Mouse (Mus musculus) monocyte, adult 2 months (primary cell): ENCODE measurements around the gene Prkca.

ENCODE experiments used
- DNase-seq, 2 experiments: peaks; one replicate each; pipeline ENCODE4 v3.0.0; 2022; ENCODE audit warnings: low spot score in 2 of 2, low read depth in 1 of 2

Prkca gene

GRCm38 (mm10) chr11:108077514-108077913 lies 266.2 kb downstream of the Prkca start:
- no peak for DNase-seq

- DNase-seq, result no peak
Measured at GRCm38 (mm10) chr11:108072606-108073243, 271.0 kb downstream of the Prkca start.

GRCm38 (mm10) chr11:108071230-108071629 lies 272.5 kb downstream of the Prkca start:
- DNase-seq, result no peak

GRCm38 (mm10) chr11:108070038-108070437 lies 273.7 kb downstream of the Prkca start:
- no peak for DNase-seq

- DNase-seq, result no peak
Measured at GRCm38 (mm10) chr11:108068430-108068829, 275.3 kb downstream of the Prkca start.

- DNase-seq, result no peak
Measured at GRCm38 (mm10) chr11:108067161-108067560, 276.6 kb downstream of the Prkca start.

- DNase-seq, result no peak
Measured at GRCm38 (mm10) chr11:108064401-108064800, 279.3 kb downstream of the Prkca start.

GRCm38 (mm10) chr11:108063096-108063495 lies 280.6 kb downstream of the Prkca start:
- no peak for DNase-seq

- no peak for DNase-seq
Measured at GRCm38 (mm10) chr11:108061571-108062479, 281.9 kb downstream of the Prkca start.

GRCm38 (mm10) chr11:108057138-108057537 lies 286.6 kb downstream of the Prkca start:
- DNase-seq, result no peak

GRCm38 (mm10) chr11:108054647-108055046 lies 289.1 kb downstream of the Prkca start:
- DNase-seq, result no peak

- DNase-seq, result no peak
Measured at GRCm38 (mm10) chr11:108053746-108054145, 290.0 kb downstream of the Prkca start.

- no peak for DNase-seq
Measured at GRCm38 (mm10) chr11:108041669-108042068, 302.1 kb downstream of the Prkca start.

- DNase-seq, result no peak
Measured at GRCm38 (mm10) chr11:108040823-108041222, 302.9 kb downstream of the Prkca start.

- DNase-seq, result no peak
Measured at GRCm38 (mm10) chr11:108039761-108040160, 304.0 kb downstream of the Prkca start.

- no peak for DNase-seq
Measured at GRCm38 (mm10) chr11:108038989-108039388, 304.7 kb downstream of the Prkca start.

- no peak for DNase-seq
Measured at GRCm38 (mm10) chr11:108036339-108036738, 307.4 kb downstream of the Prkca start.

GRCm38 (mm10) chr11:108035761-108036160 lies 308.0 kb downstream of the Prkca start:
- no peak for DNase-seq

- DNase-seq, result no peak
Measured at GRCm38 (mm10) chr11:108034376-108034775, 309.4 kb downstream of the Prkca start.

GRCm38 (mm10) chr11:108032568-108032967 lies 311.2 kb downstream of the Prkca start:
- DNase-seq, result no peak

GRCm38 (mm10) chr11:108030956-108031604 lies 312.6 kb downstream of the Prkca start:
- DNase-seq, result no peak

- DNase-seq, result no peak
Measured at GRCm38 (mm10) chr11:108029321-108029720, 314.4 kb downstream of the Prkca start.
